33 mouse cellular contexts compared by ENCODE assay signal in the genomic region with DNA sequence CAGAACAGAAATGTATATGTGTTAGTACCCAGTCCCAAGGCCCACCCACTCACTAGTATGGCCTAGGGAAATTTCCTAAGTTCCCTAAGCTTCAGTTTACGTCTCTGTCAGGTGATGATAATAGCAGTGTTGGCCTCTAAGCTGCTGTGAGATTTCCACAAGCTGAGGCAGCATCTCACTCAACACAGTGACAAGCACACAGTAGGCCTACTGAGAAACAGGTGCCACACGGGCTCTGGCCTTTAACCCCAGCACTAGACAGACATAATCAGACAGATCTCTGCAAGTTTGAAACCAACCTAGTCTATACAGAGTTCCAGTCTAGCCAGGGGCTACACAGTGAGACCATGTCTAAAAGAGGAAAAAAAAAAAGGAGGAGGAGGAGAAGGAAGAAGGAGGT. TPM values are rescaled to one million over a fixed set of nuclear protein-coding genes. Genes with fewer than 3 reads are reported as not detected.
DNase-seq lines count a peak whose midpoint lies in the region; ATAC-seq and TF ChIP-seq lines count a peak whose summit lies in the region.
"Had no signal": no experiment of that assay in that cellular context is flagged by ENCODE, and none has a peak within 500 bp of the region (broad histone marks: within the 10 kb centered on the region; RNA-seq: fewer than 3 reads in every experiment).

No protein-coding gene starts in this region.

- H3K9ac ChIP-seq in heart, embryonic 13.5 days, result no peak overlapping the region
- no peak overlapping the region for H3K9ac ChIP-seq in midbrain, embryonic 12.5 days (replicated peaks)
- no peak overlapping the region for H3K9ac ChIP-seq in midbrain, embryonic 13.5 days (replicated peaks)
- H3K9ac ChIP-seq in intestine, postnatal 0 days (ENCODE audit: low read depth, low read length), result no peak overlapping the region
- H3K9ac ChIP-seq: lung, embryonic 15.5 days had no signal

- no peaks in the 10 kb centered on the region for H3K36me3 ChIP-seq in heart, embryonic 13.5 days
- H3K36me3 ChIP-seq in midbrain, embryonic 12.5 days, result no peaks in the 10 kb centered on the region
- H3K36me3 ChIP-seq in midbrain, embryonic 13.5 days, result no peaks in the 10 kb centered on the region
- no peaks in the 10 kb centered on the region for H3K36me3 ChIP-seq in intestine, postnatal 0 days (ENCODE audit: control insufficient read depth, insufficient read depth)
- H3K36me3 ChIP-seq: lung, embryonic 15.5 days had no signal

- DNase-seq in heart, postnatal 25 days (ENCODE audit: low spot score), result no peak
- DNase-seq in spleen, postnatal 14 days (ENCODE audit: low spot score in 2 of 2), result no peak
- DNase-seq in ovary, postnatal 36 days (ENCODE audit: low spot score), result no peak
- DNase-seq: adrenal gland, adult 2 months; cerebellum, adult 11 months; cerebellum, postnatal 10 days; gastrocnemius, postnatal 25 days; heart, adult 18-20 months; kidney, adult 2 months; layer of hippocampus, adult 9-11 months; lung, postnatal 36 days; right cerebral cortex, postnatal 4 days; thymus, adult 2 months; thymus, postnatal 4 days had no signal

- intact Hi-C loops in heart, postnatal 25 days (cut with DNase I), result loop anchor here (5.0 kb wide), 1 partner anchor 32 kb away; the partner anchor contains the start of gene 4930404H24Rik

- WGBS in heart, embryonic 13.5 days, result 58% methylated on average over 2 of the region's 2 CpGs
- 63% methylated on average over 2 of the region's 2 CpGs for WGBS in midbrain, embryonic 12.5 days
- 71% methylated on average over 2 of the region's 2 CpGs for WGBS in midbrain, embryonic 13.5 days
- WGBS in intestine, postnatal 0 days, result 44% methylated on average over 2 of the region's 2 CpGs

- peaks cover 77% of the 10 kb centered on the region for H3K4me1 ChIP-seq in heart, embryonic 13.5 days
- H3K4me1 ChIP-seq in midbrain, embryonic 12.5 days, result peaks cover 62% of the 10 kb centered on the region
- H3K4me1 ChIP-seq in midbrain, embryonic 13.5 days (replicated peaks), result peaks cover 81% of the 10 kb centered on the region
- peaks cover 10% of the 10 kb centered on the region; the same call in 1 of the 2 replicates for H3K4me1 ChIP-seq in intestine, postnatal 0 days (replicated peaks; ENCODE audit: control insufficient read depth, insufficient read depth, low read length)

- no peak for TF ChIP-seq CTCF in intestine, postnatal 0 days (IDR thresholded peaks at IDR 0.05; ENCODE audit: low read depth)

- H3K4me3 ChIP-seq in heart, embryonic 13.5 days, result no peak overlapping the region
- H3K4me3 ChIP-seq in midbrain, embryonic 12.5 days, result no peak overlapping the region
- no peak overlapping the region for H3K4me3 ChIP-seq in midbrain, embryonic 13.5 days (replicated peaks)
- no peak overlapping the region for H3K4me3 ChIP-seq in intestine, postnatal 0 days (ENCODE audit: low read depth, low read length)
- H3K4me3 ChIP-seq: left cerebral cortex, adult 2 months; lung, embryonic 15.5 days had no signal

- ATAC-seq in heart, embryonic 13.5 days (ENCODE audit: extremely low read depth, insufficient number of reproducible peaks, low FRiP score, low TSS enrichment), result no peak
- no peak for ATAC-seq in midbrain, embryonic 12.5 days (ENCODE audit: low FRiP score, low read depth)
- ATAC-seq in midbrain, embryonic 13.5 days, result no peak
- no peak for ATAC-seq in intestine, postnatal 0 days

- H3K27ac ChIP-seq in heart, embryonic 13.5 days (replicated peaks), result peak overlapping the region; percentile 84; the same call in 1 of the 2 replicates
- H3K27ac ChIP-seq in midbrain, embryonic 12.5 days (replicated peaks), result 0 out of 2 replicates have a peak overlapping the region, but pooled peaks have one; percentile 97
- H3K27ac ChIP-seq in midbrain, embryonic 13.5 days, result no peak overlapping the region
- H3K27ac ChIP-seq in intestine, postnatal 0 days (ENCODE audit: low read depth, low read length), result 0 out of 2 replicates have a peak overlapping the region, but pooled peaks have one; percentile 54
- H3K27ac ChIP-seq: kidney, postnatal 0 days; left cerebral cortex, adult 2 months; lung, embryonic 15.5 days; stomach, postnatal 0 days had no signal

- H3K4me2 ChIP-seq in heart, embryonic 13.5 days, result no peak overlapping the region
- no peak overlapping the region for H3K4me2 ChIP-seq in midbrain, embryonic 12.5 days (replicated peaks)
- no peak overlapping the region for H3K4me2 ChIP-seq in midbrain, embryonic 13.5 days (replicated peaks)
- H3K4me2 ChIP-seq in intestine, postnatal 0 days (replicated peaks; ENCODE audit: low read depth), result no peak overlapping the region
- H3K4me2 ChIP-seq: lung, embryonic 15.5 days had no signal

- H3K9me3 ChIP-seq in heart, embryonic 13.5 days, result no peaks in the 10 kb centered on the region
- H3K9me3 ChIP-seq in midbrain, embryonic 12.5 days, result no peaks in the 10 kb centered on the region
- H3K9me3 ChIP-seq in midbrain, embryonic 13.5 days, result no peaks in the 10 kb centered on the region
- H3K9me3 ChIP-seq in intestine, postnatal 0 days (ENCODE audit: control insufficient read depth), result no peaks in the 10 kb centered on the region
- H3K9me3 ChIP-seq: G1E; lung, embryonic 15.5 days had no signal

- no peaks in the 10 kb centered on the region for H3K27me3 ChIP-seq in heart, embryonic 13.5 days (replicated peaks)
- peaks cover 27% of the 10 kb centered on the region for H3K27me3 ChIP-seq in midbrain, embryonic 12.5 days
- H3K27me3 ChIP-seq in midbrain, embryonic 13.5 days, result no peaks in the 10 kb centered on the region
- no peaks in the 10 kb centered on the region for H3K27me3 ChIP-seq in intestine, postnatal 0 days (replicated peaks; ENCODE audit: control insufficient read depth, insufficient read depth, low read length)

RNA-seq across cellular contexts. Expression of gene Nol4l, which starts 5.0 kb away (rescaled TPM):
- 10.5 and 11.0 TPM in 2 replicates for polyA plus RNA-seq in heart, embryonic 13.5 days (2015; fragmentation: Nextera tagmentation; extraction: Ambion mirVana)
- total RNA-seq in heart, postnatal 25 days (2021), result 1 to 10 TPM; 4.4 TPM
- polyA plus RNA-seq in midbrain, embryonic 12.5 days (2016; fragmentation: Nextera tagmentation; extraction: Ambion mirVana), result 31.8 and 32.7 TPM in 2 replicates
- 41.9 and 43.9 TPM in 2 replicates for polyA plus RNA-seq in midbrain, embryonic 13.5 days (2015; fragmentation: Nextera tagmentation; extraction: Ambion mirVana)
- 21.9 and 25.2 TPM in 2 replicates for polyA plus RNA-seq in intestine, postnatal 0 days (2015; fragmentation: Nextera tagmentation; extraction: Ambion mirVana)

RNA-seq across cellular contexts. Expression of gene 4930404H24Rik, which starts 32.1 kb away (rescaled TPM):
- not detected in 2 replicates for polyA plus RNA-seq in heart, embryonic 13.5 days (2015; fragmentation: Nextera tagmentation; extraction: Ambion mirVana)
- not detected for total RNA-seq in heart, postnatal 25 days (2021)
- not detected in 2 replicates for polyA plus RNA-seq in midbrain, embryonic 12.5 days (2016; fragmentation: Nextera tagmentation; extraction: Ambion mirVana)
- not detected in 2 replicates for polyA plus RNA-seq in midbrain, embryonic 13.5 days (2015; fragmentation: Nextera tagmentation; extraction: Ambion mirVana)
- not detected in 2 replicates for polyA plus RNA-seq in intestine, postnatal 0 days (2015; fragmentation: Nextera tagmentation; extraction: Ambion mirVana)
- total RNA-seq: adrenal gland, adult 2 months; adrenal gland, postnatal 4 days; G1E; gastrocnemius, postnatal 25 days; heart, adult 18-20 months; left cerebral cortex, adult 2 months; left cerebral cortex, postnatal 36 days; monocyte, adult 5-6 weeks had no signal
- polyA plus RNA-seq: adrenal gland, adult 2 months; cortical plate, adult 2 months; embryonic facial prominence, embryonic 11.5 days; forebrain, embryonic 11.5 days; G1E; hindbrain, embryonic 11.5 days; kidney, adult 2 months; kidney, postnatal 0 days; large intestine, adult 2 months; limb, embryonic 14.5 days; lung, embryonic 15.5 days; neural tube, embryonic 11.5 days; stomach, postnatal 0 days; thymus, adult 2 months had no signal
